Mouse (Mus musculus) lung, postnatal 0 days (tissue): ENCODE results near the gene Bcas1.

Experiments
- CTCF ChIP-seq: IDR thresholded peaks from 2 replicates; pipeline ENCODE4 v1.5.1; 2016; ENCODE audit warnings: antibody characterized with exemption, mild to moderate bottlenecking
- EP300 ChIP-seq: IDR thresholded peaks from 2 replicates; pipeline ENCODE4 v1.6.1; 2016; ENCODE audit warnings: antibody characterized with exemption, mild to moderate bottlenecking, control low read depth

GRCm38 (mm10) chr2:170445861-170446260 lies 18.2 kb upstream of the Bcas1 start:
- TF ChIP-seq CTCF (no peak), EP300 (no peak; the same call in 1 of the 2 replicates)
